Mouse (Mus musculus): ENCODE measurements around the gene Siah3. TPM values are rescaled to one million over a fixed set of nuclear protein-coding genes. Genes with fewer than 3 reads are reported as not detected.

Siah3 gene
- total RNA-seq, 2 experiments from 2014 or later = 0.13 TPM; not detected in 1

GRCm38 (mm10) chr14:75461770-75462169 lies 6.0 kb downstream of the Siah3 start:
- no peak for DNase-seq (ENCODE audit: low spot score in 2 of 2)

- no peak for DNase-seq (ENCODE audit: low spot score in 2 of 2)
These were observed 7.4 kb downstream of the Siah3 start for GRCm38 (mm10) chr14:75463171-75463570.

GRCm38 (mm10) chr14:75468941-75469340 lies 13.2 kb downstream of the Siah3 start:
- DNase-seq (ENCODE audit: low spot score in 2 of 2) = no peak

GRCm38 (mm10) chr14:75473061-75473930 lies 17.5 kb downstream of the Siah3 start:
- DNase-seq (ENCODE audit: low spot score in 2 of 2) = peak in 1 of 2 experiments; percentile 46

- DNase-seq (ENCODE audit: low spot score in 2 of 2) = no peak
These were observed 20.1 kb downstream of the Siah3 start for GRCm38 (mm10) chr14:75475887-75476286.

GRCm38 (mm10) chr14:75482231-75483175 lies 26.7 kb downstream of the Siah3 start:
- DNase-seq (ENCODE audit: low spot score in 2 of 2) = no peak

GRCm38 (mm10) chr14:75483176-75483546 lies 27.4 kb downstream of the Siah3 start:
- no peak for DNase-seq (ENCODE audit: low spot score in 2 of 2)

- DNase-seq (ENCODE audit: low spot score in 2 of 2) = no peak
These were observed 32.1 kb downstream of the Siah3 start for GRCm38 (mm10) chr14:75487932-75488331.

GRCm38 (mm10) chr14:75493555-75494194 lies 37.9 kb downstream of the Siah3 start:
- DNase-seq (ENCODE audit: low spot score in 2 of 2) = no peak

GRCm38 (mm10) chr14:75494926-75495325 lies 39.1 kb downstream of the Siah3 start:
- no peak for DNase-seq (ENCODE audit: low spot score in 2 of 2)

GRCm38 (mm10) chr14:75501501-75501990 lies 45.8 kb downstream of the Siah3 start:
- DNase-seq (ENCODE audit: low spot score in 2 of 2) = no peak

GRCm38 (mm10) chr14:75502446-75502845 lies 46.7 kb downstream of the Siah3 start:
- no peak for DNase-seq (ENCODE audit: low spot score in 2 of 2)

GRCm38 (mm10) chr14:75504255-75504654 lies 48.5 kb downstream of the Siah3 start:
- no peak for DNase-seq (ENCODE audit: low spot score in 2 of 2)

- DNase-seq (ENCODE audit: low spot score in 2 of 2) = no peak
These were observed 49.5 kb downstream of the Siah3 start for GRCm38 (mm10) chr14:75505126-75505840.

GRCm38 (mm10) chr14:75506246-75506645 lies 50.5 kb downstream of the Siah3 start:
- DNase-seq (ENCODE audit: low spot score in 2 of 2) = no peak

GRCm38 (mm10) chr14:75510125-75510524 lies 54.3 kb downstream of the Siah3 start:
- DNase-seq (ENCODE audit: low spot score in 2 of 2) = no peak

GRCm38 (mm10) chr14:75512946-75513345 lies 57.2 kb downstream of the Siah3 start:
- no peak for DNase-seq (ENCODE audit: low spot score in 2 of 2)

GRCm38 (mm10) chr14:75516161-75516560 lies 60.4 kb downstream of the Siah3 start:
- DNase-seq (ENCODE audit: low spot score in 2 of 2) = no peak

- no peak for DNase-seq (ENCODE audit: low spot score in 2 of 2)
These were observed 61.3 kb downstream of the Siah3 start for GRCm38 (mm10) chr14:75516917-75517595.
